Mouse (Mus musculus) C2C12 (cell line): ENCODE measurements around the gene Etv4. TPM values are rescaled to one million over a fixed set of nuclear protein-coding genes. Genes with fewer than 3 reads are reported as not detected.

Experiments
- H3K27me3 ChIP-seq: one replicate; pipeline ENCODE4 v1.6.1; 2011; ENCODE audit not compliant: control insufficient read depth, insufficient read depth, insufficient read length
- H3K36me3 ChIP-seq: one replicate; pipeline ENCODE4 v1.6.1; 2011; ENCODE audit not compliant: control insufficient read depth, insufficient read depth
- H3K4me3 ChIP-seq: one replicate; pipeline ENCODE4 v1.5.1; 2011; ENCODE audit warnings: mild to moderate bottlenecking, control low read depth; ENCODE audit not compliant: poor library complexity, insufficient read depth, severe bottlenecking
- H3K79me2 ChIP-seq: one replicate; pipeline ENCODE4 v1.6.1; 2011; ENCODE audit not compliant: control insufficient read depth, insufficient read depth
- H3K79me3 ChIP-seq: one replicate; pipeline ENCODE4 v1.6.1; 2011; ENCODE audit warnings: low read depth, control low read depth
- H3ac ChIP-seq: one replicate; pipeline ENCODE3; 2011; ENCODE audit warnings: low read depth; ENCODE audit not compliant: control insufficient read depth, insufficient read length
- CEBPB ChIP-seq: IDR thresholded peaks from one replicate; pipeline ENCODE4 v1.6.1; 2011; ENCODE audit warnings: low read depth, mild to moderate bottlenecking, control low read depth, moderate library complexity
- CTCF ChIP-seq: IDR thresholded peaks from one replicate; pipeline ENCODE4 v1.5.1; 2011; ENCODE audit not compliant: control insufficient read depth, insufficient read depth, insufficient read length
- FOSL1 ChIP-seq: IDR thresholded peaks from one replicate; pipeline ENCODE4 v1.8.0; 2011; ENCODE audit warnings: mild to moderate bottlenecking, low read length; ENCODE audit not compliant: poor library complexity, insufficient read depth, severe bottlenecking
- MAX ChIP-seq: IDR thresholded peaks from one replicate; pipeline ENCODE4 v1.6.1; 2011; ENCODE audit warnings: mild to moderate bottlenecking, control low read depth
- MYOD1 ChIP-seq: IDR thresholded peaks from one replicate; pipeline ENCODE4 v1.6.1; 2011; ENCODE audit warnings: low read depth; ENCODE audit not compliant: control insufficient read depth, insufficient read length
- MYOG ChIP-seq: IDR thresholded peaks from one replicate; pipeline ENCODE4 v1.6.1; 2011; ENCODE audit not compliant: control insufficient read depth, insufficient read length; ENCODE audit errors: extremely low read depth
- USF1 ChIP-seq: IDR thresholded peaks from one replicate; pipeline ENCODE4 v1.6.1; 2011; ENCODE audit warnings: low read depth, mild to moderate bottlenecking, control low read depth, moderate library complexity
- polyA plus RNA-seq: library from polyadenylated mRNA; unstranded; fragments of >200 nt; fragmentation: generic; extraction: Trizol; gene quantifications from one replicate; pipeline ENCODE4 v1.2.1, GENCODE M21; 2012; ENCODE audit warnings: missing spikeins

Gene Etv4
- polyA plus RNA-seq, 1 experiment, result 67.5 TPM

- Histone ChIP-seq H3K4me3 (no peak overlapping the region), H3K27me3 (no peaks in the 10 kb centered on the region), H3ac (no peak overlapping the region), H3K79me2 (peaks cover 16% of the 10 kb centered on the region), H3K36me3 (no peaks in the 10 kb centered on the region), H3K79me3 (peaks cover 12% of the 10 kb centered on the region)
- TF ChIP-seq MAX (no peak), MYOD1 (no peak), CEBPB (no peak), MYOG (no peak), FOSL1 (no peak), USF1 (no peak), CTCF (no peak)
These were observed 55.9 kb downstream of the Etv4 start for GRCm38 (mm10) chr11:101729308-101729707.

GRCm38 (mm10) chr11:101726765-101727164, 58.4 kb downstream of the Etv4 start:
- no peaks in the 10 kb centered on the region for H3K79me3 ChIP-seq
- H3K36me3 ChIP-seq, result no peaks in the 10 kb centered on the region
- no peak overlapping the region for H3K4me3 ChIP-seq
- H3K79me2 ChIP-seq, result no peaks in the 10 kb centered on the region
- H3ac ChIP-seq, result no peak overlapping the region
- TF ChIP-seq MAX (no peak), FOSL1 (no peak), MYOD1 (no peak), USF1 (no peak), MYOG (no peak), CEBPB (no peak), CTCF (no peak)
- H3K27me3 ChIP-seq, result no peaks in the 10 kb centered on the region

- no peak for TF ChIP-seq CTCF
- TF ChIP-seq USF1, result peak; percentile 88
- peak; percentile 84 for TF ChIP-seq MAX
- no peaks in the 10 kb centered on the region for H3K79me3 ChIP-seq
- H3K79me2 ChIP-seq, result no peaks in the 10 kb centered on the region
These were observed 60.1 kb downstream of the Etv4 start for GRCm38 (mm10) chr11:101725043-101725442.

GRCm38 (mm10) chr11:101719986-101720520, 65.1 kb downstream of the Etv4 start:
- Histone ChIP-seq H3K36me3 (no peaks in the 10 kb centered on the region), H3K27me3 (no peaks in the 10 kb centered on the region), H3K79me2 (no peaks in the 10 kb centered on the region), H3K4me3 (no peak overlapping the region), H3ac (no peak overlapping the region), H3K79me3 (no peaks in the 10 kb centered on the region)
- no peak for TF ChIP-seq CTCF
- TF ChIP-seq MYOD1, result no peak
- no peak for TF ChIP-seq CEBPB
- no peak for TF ChIP-seq USF1
- TF ChIP-seq MYOG, result no peak
- TF ChIP-seq MAX, result no peak
- no peak for TF ChIP-seq FOSL1

More at GRCm38 (mm10) chr11:101725043-101725442, 60.1 kb downstream of the Etv4 start:
- Histone ChIP-seq H3K27me3 (no peaks in the 10 kb centered on the region), H3K4me3 (no peak overlapping the region), H3ac (no peak overlapping the region), H3K36me3 (no peaks in the 10 kb centered on the region)

Other genes with a start within 250 kb of the Etv4 start
- 5.2 TPM for gene Brca1, start 233.4 kb downstream of the Etv4 start, polyA plus RNA-seq
- gene Nbr1, start 233.2 kb downstream of the Etv4 start, polyA plus RNA-seq, result 15.7 TPM
- gene Tmem106a, start 203.1 kb downstream of the Etv4 start, polyA plus RNA-seq, result 1.0 TPM
- gene Gm11634, start 186.1 kb downstream of the Etv4 start, polyA plus RNA-seq, result not detected
- gene Rdm1, start 158.2 kb downstream of the Etv4 start, polyA plus RNA-seq, result 9.5 TPM
- 2.5 TPM for gene Arl4d, start 119.8 kb downstream of the Etv4 start, polyA plus RNA-seq
- gene Dhx8, start 52.5 kb downstream of the Etv4 start, polyA plus RNA-seq, result 17.1 TPM
- gene Meox1, start 109.0 kb upstream of the Etv4 start, polyA plus RNA-seq, result 0.02 TPM
- 0.02 TPM for gene Sost, start 181.6 kb upstream of the Etv4 start, polyA plus RNA-seq
- gene Cfap97d1, start 198.9 kb upstream of the Etv4 start, polyA plus RNA-seq, result not detected
- 32.0 TPM for gene Dusp3, start 201.6 kb upstream of the Etv4 start, polyA plus RNA-seq
- gene Mpp3, start 243.1 kb upstream of the Etv4 start, polyA plus RNA-seq, result 0.14 TPM